Mouse (Mus musculus) heart, embryonic 11.5 days (tissue): ENCODE data around the gene Ankrd33b. TPM values are rescaled to one million over a fixed set of nuclear protein-coding genes. Genes with fewer than 3 reads are reported as not detected.

Source experiments
- ATAC-seq: fragments of 200-750 bp; cut with Nextera tagmentation; replicated peaks from 2 replicates; pipeline ENCODE4 v1.8.0; 2017; ENCODE audit warnings: moderate library complexity; ENCODE audit not compliant: insufficient number of reproducible peaks, low FRiP score, low TSS enrichment
- H3K27ac ChIP-seq: fragments of 300-500 bp; sonication (generic); 2 replicates; pipeline ENCODE4 v1.5.1; 2014; ENCODE audit warnings: mild to moderate bottlenecking, low read depth, low read length
- H3K27me3 ChIP-seq: fragments of 300-500 bp; sonication (generic); 2 replicates; pipeline ENCODE4 v1.6.1; 2014; ENCODE audit warnings: mild to moderate bottlenecking, low read length, mixed read lengths; ENCODE audit not compliant: control insufficient read depth, insufficient read depth
- H3K36me3 ChIP-seq: fragments of 300-500 bp; sonication (generic); 2 replicates; pipeline ENCODE4 v1.6.1; 2014; ENCODE audit warnings: mild to moderate bottlenecking, low read length, moderate library complexity, mixed read lengths; ENCODE audit not compliant: control insufficient read depth, insufficient read depth
- H3K4me1 ChIP-seq: fragments of 300-500 bp; sonication (generic); 2 replicates; pipeline ENCODE4 v1.6.1; 2014; ENCODE audit warnings: low read length; ENCODE audit not compliant: control insufficient read depth, insufficient read depth
- H3K4me2 ChIP-seq: fragments of 300-500 bp; sonication (generic); 2 replicates; pipeline ENCODE4 v1.6.1; 2014; ENCODE audit warnings: mild to moderate bottlenecking, moderate library complexity
- H3K4me3 ChIP-seq: fragments of 300-500 bp; sonication (generic); 2 replicates; pipeline ENCODE4 v1.5.1; 2014; ENCODE audit warnings: low read depth, low read length
- H3K9ac ChIP-seq: fragments of 300-500 bp; sonication (generic); 2 replicates; pipeline ENCODE4 v1.6.1; 2014; ENCODE audit warnings: mild to moderate bottlenecking, low read depth, low read length, moderate library complexity
- H3K9me3 ChIP-seq: fragments of 300-500 bp; sonication (generic); replicated peaks from 2 replicates; pipeline ENCODE4 v1.6.1; 2016; ENCODE audit warnings: low read length; ENCODE audit not compliant: control insufficient read depth
- WGBS: fragments of 180-500 bp; shearing (Covaris S2); extraction: QIAGEN DNeasy Blood & Tissue Kit; methylation state at CpG from one replicate; pipeline ENCODE4 v1.1.7; 2014; ENCODE audit not compliant: insufficient replicate concordance; 5-methylcytosine and 5-hydroxymethylcytosine counted together
- polyA plus RNA-seq: library from polyadenylated mRNA; unstranded; fragments of >200 nt; fragmentation: Nextera tagmentation; extraction: Ambion mirVana; gene quantifications from 2 replicates; pipeline ENCODE4 v1.2.1, GENCODE M21; 2014

The Ankrd33b gene
- polyA plus RNA-seq, 1 experiment from 2014 or later, result 2.2 TPM

- Histone ChIP-seq H3K9ac (no peak overlapping the region), H3K27me3 (no peaks in the 10 kb centered on the region), H3K9me3 (no peaks in the 10 kb centered on the region), H3K36me3 (no peaks in the 10 kb centered on the region), H3K27ac (no peak overlapping the region), H3K4me3 (no peak overlapping the region), H3K4me1 (no peaks in the 10 kb centered on the region), H3K4me2 (no peak overlapping the region)
- WGBS, result 86% methylated on average over 12 of the region's 12 CpGs
- no peak for ATAC-seq
Measured at GRCm38 (mm10) chr15:31325660-31326354, 41.7 kb downstream of the Ankrd33b start.

DNA sequence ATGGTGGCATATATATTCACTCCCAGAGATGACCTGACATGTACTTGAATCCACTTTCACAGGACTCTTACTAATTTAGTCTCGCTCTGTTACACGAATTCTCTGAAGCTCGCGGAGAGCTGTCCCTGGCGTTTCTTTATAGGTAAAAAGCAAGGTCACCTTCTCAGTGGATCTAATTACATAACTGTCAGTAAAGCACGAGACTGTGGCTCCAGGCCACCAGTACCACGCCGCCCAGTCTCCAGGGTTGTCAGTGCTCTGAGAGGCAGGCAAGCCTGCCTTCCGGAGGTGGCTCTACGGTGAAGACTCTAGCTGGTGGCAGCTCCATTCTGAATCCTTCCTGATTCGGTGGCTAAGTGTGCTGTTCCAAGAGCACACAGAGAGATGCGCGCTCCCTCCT lies 43.0 kb downstream of the Ankrd33b start:
- Histone ChIP-seq H3K4me3 (no peak overlapping the region), H3K36me3 (no peaks in the 10 kb centered on the region), H3K9me3 (no peaks in the 10 kb centered on the region), H3K4me2 (no peak overlapping the region), H3K27me3 (no peaks in the 10 kb centered on the region), H3K27ac (no peak overlapping the region), H3K9ac (no peak overlapping the region), H3K4me1 (no peaks in the 10 kb centered on the region)
- no peak for ATAC-seq
- WGBS, result 74% methylated on average over 13 of the region's 13 CpGs

DNA sequence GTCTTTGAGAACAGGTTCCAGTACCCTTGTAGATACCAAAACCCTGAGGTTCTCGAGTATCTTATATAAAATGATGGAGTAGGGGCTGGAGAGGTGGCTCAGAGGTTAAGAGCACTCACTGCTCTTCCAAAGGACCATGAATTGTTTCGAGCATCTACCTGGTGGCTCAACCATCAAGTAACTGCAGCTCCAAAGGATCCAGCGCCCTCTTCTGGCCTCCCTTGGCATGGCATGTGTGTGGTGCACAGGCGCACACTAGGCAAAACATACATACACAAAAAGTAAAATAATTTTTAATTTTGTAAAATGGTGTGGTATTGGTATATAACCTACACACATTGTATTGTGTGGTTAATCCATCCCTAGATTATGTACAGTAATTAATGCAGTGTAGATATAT lies 43.8 kb downstream of the Ankrd33b start:
- H3K9ac ChIP-seq, result no peak overlapping the region

GRCm38 (mm10) chr15:31320598-31321377 lies 46.7 kb downstream of the Ankrd33b start:
- Histone ChIP-seq H3K4me2 (no peak overlapping the region), H3K27me3 (no peaks in the 10 kb centered on the region), H3K4me1 (no peaks in the 10 kb centered on the region), H3K27ac (no peak overlapping the region), H3K4me3 (no peak overlapping the region), H3K9me3 (no peaks in the 10 kb centered on the region), H3K36me3 (no peaks in the 10 kb centered on the region), H3K9ac (no peak overlapping the region)
- 76% methylated on average over 12 of the region's 12 CpGs for WGBS
- ATAC-seq, result no peak

More for the DNA sequence above, 43.8 kb downstream of the Ankrd33b start:
- ATAC-seq, result no peak
- Histone ChIP-seq H3K27me3 (no peaks in the 10 kb centered on the region), H3K27ac (no peak overlapping the region), H3K4me3 (no peak overlapping the region), H3K4me2 (no peak overlapping the region), H3K9me3 (no peaks in the 10 kb centered on the region), H3K4me1 (no peaks in the 10 kb centered on the region), H3K36me3 (no peaks in the 10 kb centered on the region)
- WGBS, result 70% methylated on average over 4 of the region's 4 CpGs

DNA sequence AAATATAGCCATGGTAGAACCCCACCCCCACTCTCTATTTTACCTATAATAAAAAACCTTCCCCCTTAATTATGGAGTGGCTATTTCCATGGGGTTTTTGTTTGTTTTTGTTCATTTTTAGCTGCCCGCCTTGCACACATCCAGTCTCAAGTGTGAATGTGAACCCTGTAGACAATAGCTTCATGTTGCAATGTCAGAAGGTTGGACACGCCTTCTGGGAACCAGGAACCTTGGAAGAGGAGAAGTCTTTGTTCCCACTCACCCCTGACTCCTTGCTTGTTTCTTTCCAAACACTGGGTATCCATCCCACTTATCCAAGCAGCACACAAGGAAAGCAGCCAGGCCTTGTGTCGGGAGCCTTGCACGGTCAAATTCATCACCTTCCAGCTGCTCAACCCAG lies 48.5 kb downstream of the Ankrd33b start:
- no peaks in the 10 kb centered on the region for H3K36me3 ChIP-seq
- H3K4me1 ChIP-seq, result no peaks in the 10 kb centered on the region
- H3K9me3 ChIP-seq, result no peaks in the 10 kb centered on the region
- H3K4me3 ChIP-seq, result no peak overlapping the region
- ATAC-seq, result no peak
- no peak overlapping the region for H3K9ac ChIP-seq
- H3K27ac ChIP-seq, result no peak overlapping the region
- H3K27me3 ChIP-seq, result no peaks in the 10 kb centered on the region
- no peak overlapping the region for H3K4me2 ChIP-seq
- WGBS, result 73% methylated on average over 4 of the region's 4 CpGs

- Histone ChIP-seq H3K27ac (no peak overlapping the region), H3K4me3 (no peak overlapping the region), H3K27me3 (no peaks in the 10 kb centered on the region), H3K36me3 (no peaks in the 10 kb centered on the region), H3K4me1 (no peaks in the 10 kb centered on the region), H3K9me3 (no peaks in the 10 kb centered on the region), H3K9ac (no peak overlapping the region), H3K4me2 (no peak overlapping the region)
- WGBS, result 61% methylated on average over 6 of the region's 6 CpGs
- no peak for ATAC-seq
Measured at GRCm38 (mm10) chr15:31318158-31318955, 49.2 kb downstream of the Ankrd33b start.

DNA sequence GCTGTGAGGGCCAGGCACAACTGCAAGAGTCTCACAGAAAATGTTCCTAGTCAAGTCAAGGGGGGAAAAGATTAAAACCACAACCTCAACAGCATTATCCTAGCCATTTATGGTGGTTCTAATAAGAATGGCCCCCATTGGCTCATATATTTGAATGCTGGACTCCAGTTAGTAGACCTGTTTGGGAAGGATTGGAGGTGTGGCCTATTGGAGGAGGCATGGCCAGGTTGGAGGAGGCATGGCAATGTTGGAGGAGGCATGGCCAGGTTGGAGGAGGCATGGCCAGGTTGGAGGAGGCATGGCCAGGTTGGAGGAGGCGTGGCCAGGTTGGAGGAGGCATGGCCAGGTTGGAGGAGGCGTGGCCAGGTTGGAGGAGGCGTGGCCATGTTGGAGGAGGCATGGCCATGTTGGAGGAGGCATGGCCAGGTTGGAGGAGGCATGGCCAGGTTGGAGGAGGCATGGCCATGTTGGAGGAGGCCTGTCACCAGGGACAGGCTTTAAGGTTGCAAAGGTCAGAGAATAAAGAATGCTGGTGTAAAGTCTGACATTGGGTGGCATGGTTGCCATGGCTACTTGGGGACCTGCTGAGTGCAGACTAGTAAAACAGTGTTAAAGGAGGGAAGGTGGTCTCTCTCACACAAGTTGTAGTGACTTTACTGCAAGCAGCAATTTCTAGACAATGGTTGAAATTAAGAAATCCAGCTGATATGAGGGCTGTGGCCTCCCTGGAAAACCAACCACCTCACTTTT lies 50.3 kb downstream of the Ankrd33b start:
- no peak overlapping the region for H3K27ac ChIP-seq
- no peak overlapping the region for H3K9ac ChIP-seq
- H3K4me2 ChIP-seq, result no peak overlapping the region
- no peaks in the 10 kb centered on the region for H3K27me3 ChIP-seq
- no peaks in the 10 kb centered on the region for H3K36me3 ChIP-seq
- no peak for ATAC-seq
- no peaks in the 10 kb centered on the region for H3K9me3 ChIP-seq
- no peaks in the 10 kb centered on the region for H3K4me1 ChIP-seq
- 75% methylated on average over 3 of the region's 3 CpGs for WGBS
- no peak overlapping the region for H3K4me3 ChIP-seq

DNA sequence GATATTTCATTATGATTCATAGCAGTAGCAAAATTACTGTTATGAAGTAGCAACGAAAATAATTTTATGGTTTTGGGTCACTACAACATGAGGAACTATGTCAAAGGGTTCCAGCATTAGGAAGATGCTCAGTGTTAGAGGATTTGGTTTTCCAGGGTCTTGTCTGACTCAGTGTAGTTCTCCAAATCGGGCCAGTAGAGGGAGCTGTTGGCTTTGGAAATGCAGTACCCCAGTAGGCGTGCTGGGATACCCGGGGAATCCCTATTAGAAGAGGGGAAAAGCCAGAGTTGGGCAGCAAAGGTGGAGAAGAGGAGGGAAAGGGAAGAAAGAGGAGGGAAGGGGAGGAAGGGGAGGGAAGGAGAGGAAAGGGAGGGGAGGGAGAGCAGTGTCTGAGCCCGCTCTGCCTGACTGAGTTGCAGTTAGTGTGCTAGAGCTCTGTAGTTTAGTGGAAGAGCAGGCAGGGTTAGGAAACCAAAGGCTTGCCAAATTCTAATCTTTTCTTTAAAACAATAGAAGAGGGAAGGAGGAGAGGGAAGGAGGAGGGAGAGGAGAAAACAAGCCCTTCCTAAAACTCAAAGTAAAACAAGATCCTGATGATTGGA lies 51.8 kb downstream of the Ankrd33b start:
- WGBS, result 6% methylated on average over 5 of the region's 5 CpGs
- Histone ChIP-seq H3K4me3 (no peak overlapping the region), H3K27me3 (no peaks in the 10 kb centered on the region), H3K36me3 (no peaks in the 10 kb centered on the region), H3K4me1 (no peaks in the 10 kb centered on the region), H3K9ac (no peak overlapping the region), H3K4me2 (no peak overlapping the region), H3K9me3 (no peaks in the 10 kb centered on the region), H3K27ac (no peak overlapping the region)
- ATAC-seq, result peak; percentile 66; the same call in 1 of the 2 replicates
